Mouse (Mus musculus): ENCODE measurements around the gene Nckap5. TPM values are rescaled to one million over a fixed set of nuclear protein-coding genes. Genes with fewer than 3 reads are reported as not detected.

Gene Nckap5
- total RNA-seq, 4 experiments from 2014 or later: 8.9 to 14.5 (median 11.7) TPM

GRCm38 (mm10) chr1:126483665-126484064 is 346.9 kb downstream of the Nckap5 start:
- no peak for DNase-seq (ENCODE audit: low spot score in 2 of 2)

DNA sequence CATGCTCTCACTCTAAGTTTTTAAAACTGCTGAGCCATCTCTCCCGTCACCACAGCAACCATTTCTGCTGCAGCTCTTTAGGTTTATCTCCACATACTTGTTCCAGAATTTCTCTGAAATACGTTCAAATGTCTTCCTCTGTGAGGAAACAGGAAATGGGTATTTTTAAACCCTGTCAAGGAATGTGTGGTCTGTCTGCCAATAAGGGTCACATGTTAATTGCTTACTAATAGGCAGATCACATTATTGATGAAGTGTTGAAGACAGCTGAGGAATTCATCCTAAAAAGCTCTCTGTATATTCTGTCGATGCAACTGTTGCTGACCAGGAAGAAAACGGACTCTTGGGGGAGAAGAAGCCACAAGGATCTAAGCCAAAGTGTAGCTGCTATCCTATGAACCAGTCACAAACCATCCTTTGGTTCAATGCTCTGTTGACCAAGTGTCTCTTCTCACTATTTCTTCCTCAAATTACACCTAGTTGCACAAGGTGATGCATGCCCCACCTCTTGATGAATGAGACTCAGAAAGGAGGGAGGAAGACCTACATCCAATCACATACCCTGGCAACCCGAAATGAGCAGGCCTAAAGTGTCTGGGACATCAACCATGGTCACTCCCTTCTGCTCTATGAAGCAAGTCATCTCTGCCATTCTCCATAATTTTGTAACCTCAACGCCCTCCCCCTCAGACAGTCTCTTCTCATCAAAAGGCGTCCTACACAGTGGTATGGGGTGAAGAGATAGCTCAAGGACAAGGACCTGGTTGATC is 349.0 kb downstream of the Nckap5 start:
- DNase-seq (ENCODE audit: low spot score in 2 of 2): no peak

- DNase-seq (ENCODE audit: low spot score in 2 of 2): no peak
Measured at GRCm38 (mm10) chr1:126473044-126473443, 357.6 kb downstream of the Nckap5 start.

- DNase-seq (ENCODE audit: low spot score in 2 of 2): no peak
Measured at GRCm38 (mm10) chr1:126471419-126471818, 359.2 kb downstream of the Nckap5 start.

DNA sequence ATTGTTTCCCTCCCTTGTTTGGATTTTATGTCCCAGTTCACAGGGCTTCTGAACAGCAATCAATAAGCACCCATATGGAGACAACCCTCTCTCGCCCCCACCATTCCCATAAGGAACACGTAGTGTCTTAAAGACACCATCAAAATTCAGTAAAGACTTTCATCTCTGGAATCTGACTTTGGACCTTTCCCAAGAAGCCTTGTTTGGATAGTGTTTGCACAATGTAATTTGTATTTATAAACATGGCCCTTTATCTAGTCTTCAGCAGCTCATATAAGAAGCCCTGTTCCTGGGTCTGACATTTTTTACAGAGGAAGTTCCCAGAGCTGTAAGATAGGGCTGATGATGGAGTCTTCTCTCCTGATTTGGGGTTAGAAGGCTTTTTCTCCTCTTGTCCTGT is 359.7 kb downstream of the Nckap5 start:
- no peak for DNase-seq (ENCODE audit: low spot score in 2 of 2)

DNA sequence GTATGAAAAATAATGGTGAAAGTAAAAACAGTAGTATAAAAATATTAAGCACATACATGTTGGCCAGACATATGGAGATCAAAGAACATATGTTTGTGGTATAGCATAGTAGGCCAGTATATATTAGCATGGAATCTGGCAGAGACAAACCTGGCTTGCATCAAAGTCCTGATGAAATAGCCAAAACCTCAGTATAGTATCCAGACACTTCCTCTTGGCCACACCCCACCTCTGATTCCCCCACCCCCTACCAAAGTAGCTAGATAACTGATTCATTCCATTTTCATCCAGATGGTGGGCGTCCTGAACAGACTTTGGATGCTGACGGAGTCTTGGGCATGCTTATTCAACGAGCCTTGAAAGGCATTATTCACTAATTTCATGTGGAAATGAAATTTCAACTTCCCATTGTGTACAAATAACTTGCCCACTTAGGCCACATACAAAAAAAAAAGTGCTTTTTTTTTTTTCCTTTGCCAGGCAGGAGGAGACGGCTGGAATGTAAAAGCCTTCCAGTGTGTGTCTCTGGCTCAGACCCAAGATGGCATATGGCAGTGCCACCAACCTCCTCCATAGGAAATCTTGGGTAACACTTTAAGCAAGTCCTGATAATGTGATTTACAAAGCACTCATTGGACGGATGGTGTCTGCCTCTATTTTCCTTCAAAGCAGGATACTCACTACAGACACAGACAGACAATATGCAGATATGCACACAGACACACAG is 360.6 kb downstream of the Nckap5 start:
- peak; percentile 26 to 44 for DNase-seq (ENCODE audit: low spot score in 2 of 2)

DNA sequence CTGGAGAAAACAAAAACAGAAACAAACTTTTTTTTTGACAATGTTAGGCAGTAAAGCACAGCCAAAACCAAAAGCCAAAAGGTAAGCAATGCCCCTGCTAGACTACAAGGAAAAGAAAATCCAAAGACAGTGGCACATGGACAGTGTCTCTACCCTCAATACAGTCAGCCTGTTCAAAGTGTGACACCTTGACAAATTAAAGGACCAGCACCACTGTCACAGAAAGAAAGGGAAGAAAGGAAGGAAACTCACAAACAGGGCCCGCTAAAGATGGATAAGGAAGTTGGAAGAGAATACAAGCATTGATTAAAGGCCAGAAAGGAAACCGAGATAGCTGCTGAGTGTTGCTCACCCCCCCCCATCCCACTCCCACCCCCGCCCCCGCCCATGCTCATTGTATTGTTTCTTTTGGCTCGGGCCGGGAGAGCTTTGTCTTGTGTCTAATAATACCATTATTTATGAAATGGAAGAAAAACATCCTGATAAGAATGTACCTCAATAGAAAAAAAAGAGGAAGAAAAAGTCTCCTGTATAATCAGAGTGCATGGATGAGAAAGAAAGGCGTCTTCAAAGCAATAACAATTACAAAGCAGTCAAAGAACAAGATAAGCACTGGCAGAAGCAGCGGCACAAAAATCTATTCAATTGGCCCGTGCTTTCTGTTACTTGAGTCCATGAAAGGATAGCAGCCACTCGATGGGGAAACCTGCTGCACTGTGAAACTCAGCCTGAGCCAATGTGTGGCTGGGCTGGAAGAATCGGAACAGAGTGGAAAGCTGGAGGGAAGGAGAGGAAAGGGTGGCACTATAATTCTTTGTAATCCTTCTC is 368.9 kb downstream of the Nckap5 start:
- DNase-seq (ENCODE audit: low spot score in 2 of 2): no peak

DNA sequence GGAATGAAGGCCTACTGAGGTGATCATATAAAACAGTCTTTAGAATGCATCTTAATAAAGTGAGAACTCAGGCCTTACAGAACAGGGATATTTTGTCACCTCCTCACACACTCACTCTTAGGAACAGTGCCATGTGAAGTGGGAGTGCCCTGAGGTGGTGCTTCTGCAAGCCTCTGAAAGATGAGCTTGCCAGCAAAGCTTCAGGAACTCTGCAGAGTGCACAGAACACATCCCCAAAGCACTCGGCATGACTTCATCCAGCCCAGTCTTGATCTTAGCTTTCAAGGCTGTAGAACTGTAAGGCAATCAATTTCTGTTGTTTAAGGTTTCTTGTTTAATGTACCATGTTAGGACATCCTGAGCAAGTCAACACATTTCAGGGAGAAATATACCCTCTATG is 372.9 kb downstream of the Nckap5 start:
- no peak for DNase-seq (ENCODE audit: low spot score in 2 of 2)

DNA sequence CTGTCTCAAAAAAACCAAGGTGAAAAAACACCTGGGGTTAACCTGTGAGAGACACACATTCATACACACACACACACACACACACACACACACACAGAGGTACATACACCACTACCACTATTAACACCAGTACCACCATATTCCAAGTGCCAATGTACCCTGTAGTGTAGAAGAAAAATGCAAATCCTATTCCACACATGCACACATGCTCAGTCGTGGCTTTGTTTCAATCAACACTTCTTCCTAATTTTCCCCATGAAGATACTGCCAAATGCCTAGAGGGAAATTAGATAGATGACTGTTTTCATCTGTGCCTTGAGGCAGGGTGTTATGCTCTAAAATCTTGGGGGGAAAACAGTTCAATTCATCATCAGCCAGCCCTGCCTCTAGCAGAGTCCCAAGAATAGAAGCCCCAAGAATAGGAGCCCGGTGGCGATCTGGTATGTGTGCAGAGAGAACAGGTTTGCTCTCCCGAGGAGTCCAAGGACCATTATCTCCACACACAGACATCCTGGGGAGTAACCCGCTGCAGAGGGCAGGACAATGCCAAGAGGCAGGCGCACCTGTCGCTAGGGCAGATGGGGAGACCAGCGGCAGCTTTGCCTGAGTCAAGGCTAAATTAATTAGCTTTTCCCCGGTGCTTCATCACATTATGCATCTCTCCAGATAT is 376.0 kb downstream of the Nckap5 start:
- DNase-seq (ENCODE audit: low spot score in 2 of 2): no peak

DNA sequence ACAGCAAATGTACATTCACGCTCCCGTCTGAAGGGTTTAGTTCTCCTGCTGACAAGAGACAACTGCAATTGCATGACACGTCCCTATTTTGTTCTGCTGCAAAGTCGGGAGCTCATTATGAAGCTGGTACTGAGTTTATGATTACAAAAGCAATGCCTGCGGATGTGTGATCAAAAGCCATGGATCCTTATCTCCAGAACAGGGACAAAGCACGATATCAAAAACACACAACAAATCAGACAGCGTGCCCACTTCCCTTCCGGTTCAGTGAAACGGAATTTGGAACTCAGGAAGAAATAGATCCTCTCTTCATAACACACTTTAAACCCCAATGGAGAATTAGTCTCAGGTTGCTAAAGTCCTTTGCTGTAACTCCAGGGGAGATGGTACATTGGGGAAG is 379.1 kb downstream of the Nckap5 start:
- no peak for DNase-seq (ENCODE audit: low spot score in 2 of 2)

- no peak for DNase-seq (ENCODE audit: low spot score in 2 of 2)
Measured at GRCm38 (mm10) chr1:126449424-126449823, 381.2 kb downstream of the Nckap5 start.

DNA sequence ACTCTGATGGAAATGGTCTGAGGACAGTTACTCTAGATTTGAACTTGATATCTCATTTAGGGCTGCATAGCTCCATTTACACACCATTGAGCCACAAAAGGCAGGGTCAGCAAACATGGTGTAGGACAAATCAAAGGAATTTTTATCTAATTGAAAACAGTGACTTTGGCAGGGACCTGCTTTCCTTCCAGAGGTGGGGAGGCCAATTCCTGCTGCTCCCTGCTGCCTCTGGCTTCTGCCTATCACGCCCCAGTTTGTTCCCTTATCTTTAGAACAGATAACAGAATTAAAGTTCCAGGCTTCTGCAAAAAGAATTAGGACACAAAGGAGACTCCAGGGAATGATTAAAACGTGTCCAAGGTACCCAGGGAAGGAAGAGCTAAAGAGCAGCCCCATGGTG is 386.7 kb downstream of the Nckap5 start:
- DNase-seq (ENCODE audit: low spot score in 2 of 2): no peak

DNA sequence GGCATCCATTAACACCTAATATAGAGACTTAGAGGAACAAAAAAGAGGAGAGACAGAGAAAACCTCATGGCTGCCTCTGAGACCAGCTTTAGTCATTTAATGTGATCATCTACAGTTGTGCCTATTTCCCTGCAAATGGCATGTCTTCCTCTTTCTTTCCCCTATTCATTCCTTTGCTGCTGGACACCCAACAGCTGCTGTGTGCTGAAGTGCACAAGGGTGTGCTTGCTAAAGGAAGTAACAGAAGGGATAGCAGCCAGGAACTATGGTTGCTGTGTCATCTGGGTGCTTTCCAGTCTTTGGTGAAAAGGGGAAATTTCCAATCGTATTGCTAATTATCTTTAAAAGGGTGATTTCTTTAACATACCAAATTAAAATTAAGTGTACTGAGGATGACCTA is 387.9 kb downstream of the Nckap5 start:
- DNase-seq (ENCODE audit: low spot score in 2 of 2): no peak

DNA sequence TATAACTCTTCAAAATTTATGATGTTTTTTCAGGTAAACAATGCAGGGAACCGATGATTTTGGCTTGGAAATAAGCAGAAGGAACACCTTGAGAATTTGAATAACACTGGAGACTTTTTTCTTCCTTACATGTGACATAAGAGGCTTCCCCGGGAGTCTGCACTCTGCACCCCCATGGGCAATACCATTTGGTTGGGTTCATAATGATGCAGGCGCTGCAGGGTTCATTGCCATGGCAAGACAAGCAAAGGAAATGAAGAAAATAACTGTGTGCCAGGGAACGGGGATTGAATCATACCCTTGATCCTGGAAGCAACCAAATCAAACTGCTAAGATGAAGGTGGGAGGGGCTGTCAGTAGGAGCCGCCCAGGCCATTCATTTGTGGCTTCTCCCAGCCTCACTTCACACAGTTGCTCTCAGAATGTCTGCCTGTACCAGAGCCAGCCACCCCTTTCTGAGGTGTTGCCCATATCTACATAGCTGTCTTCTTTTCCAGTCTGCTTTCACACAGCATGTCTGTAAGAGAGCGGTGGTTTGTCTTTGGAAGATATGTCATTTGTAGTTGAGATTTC is 392.5 kb downstream of the Nckap5 start:
- no peak for DNase-seq (ENCODE audit: low spot score in 2 of 2)

- DNase-seq (ENCODE audit: low spot score in 2 of 2): no peak
Measured at GRCm38 (mm10) chr1:126436937-126437667, 393.5 kb downstream of the Nckap5 start.

DNA sequence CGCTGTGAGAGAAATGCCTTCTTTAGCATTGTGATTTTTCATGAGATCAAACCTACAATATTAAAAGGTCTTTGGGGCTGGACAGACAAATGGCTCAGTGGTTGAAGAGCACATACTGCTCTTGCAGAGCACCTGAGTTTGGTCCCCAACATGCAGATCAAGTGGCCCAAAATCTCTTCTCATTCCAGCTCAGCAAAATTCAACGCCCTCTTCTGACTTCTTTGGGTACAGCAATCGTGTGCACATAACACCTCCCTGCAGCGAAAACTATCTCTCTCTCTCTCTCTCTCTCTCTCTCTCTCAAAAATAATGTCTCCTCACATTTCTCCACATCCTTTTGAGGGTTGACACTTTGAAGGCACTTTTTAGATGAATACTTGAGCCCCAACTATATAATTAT is 398.3 kb downstream of the Nckap5 start:
- DNase-seq (ENCODE audit: low spot score in 2 of 2): no peak

DNA sequence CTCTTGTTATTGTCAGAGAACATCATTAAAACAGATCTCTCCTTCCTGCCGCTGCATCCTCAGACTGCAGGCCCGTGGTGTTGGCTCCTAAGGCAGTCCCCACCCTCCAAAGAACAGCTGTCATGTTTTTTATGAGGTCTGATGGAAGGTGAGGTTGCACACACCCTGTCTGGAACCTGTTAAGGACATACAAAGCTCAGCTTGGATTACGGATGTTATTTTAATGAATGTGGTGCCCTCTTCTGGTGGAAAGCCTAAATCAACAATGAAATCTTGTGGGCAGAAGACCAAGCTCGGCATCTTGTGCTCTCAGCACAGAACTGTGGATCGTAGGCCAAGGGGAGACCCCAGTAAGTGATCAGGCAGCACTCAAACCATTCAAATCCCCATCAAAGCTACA is 399.0 kb downstream of the Nckap5 start:
- peak; percentile 48 to 71 for DNase-seq (ENCODE audit: low spot score in 2 of 2)

- DNase-seq (ENCODE audit: low spot score in 2 of 2): no peak
Measured at GRCm38 (mm10) chr1:126411426-126411825, 419.2 kb downstream of the Nckap5 start.

GRCm38 (mm10) chr1:126407886-126408285 is 422.7 kb downstream of the Nckap5 start:
- DNase-seq (ENCODE audit: low spot score in 2 of 2): peak in 1 of 2 experiments; percentile 57

- no peak for DNase-seq (ENCODE audit: low spot score in 2 of 2)
Measured at GRCm38 (mm10) chr1:126405543-126405942, 425.1 kb downstream of the Nckap5 start.

Data from layer of hippocampus, adult 8-10 months (tissue).